Mouse (Mus musculus) right cerebral cortex, postnatal 36 days (tissue): Measurements from ENCODE around the gene Gm21788.
"Not testable (repeated sequence)": the region's sequence is repeated elsewhere in the genome, so short reads cannot be mapped to it uniquely, and the experiment has no call there.

Experiments used
- DNase-seq, 2 experiments: peaks; one replicate each; pipeline ENCODE4 v3.0.0; 2022; ENCODE audit warnings: low spot score in 2 of 2, mixed read lengths in 1 of 2

The Gm21788 gene

GRCm38 (mm10) chrY:7404710-7405109 is at the start of gene Gm21788:
Gene Gm21788, plus strand, starts transcription at chrY:7405010.
- not testable (repeated sequence) for DNase-seq
